In genomic region chr13:109425548-109425947, GRCm38 (mm10) we compare ENCODE assay signal across 16 mouse cellular contexts.
"Had no signal": no experiment of that assay in that cellular context is flagged by ENCODE, and none has a peak within 500 bp of the region (broad histone marks: within the 10 kb centered on the region; RNA-seq: fewer than 3 reads in every experiment).

No protein-coding gene starts in this region.

- H3K27me3 ChIP-seq: intestine, embryonic 15.5 days; limb, embryonic 12.5 days; liver, embryonic 13.5 days; lung, embryonic 15.5 days; megakaryocyte, embryonic 14.5 days; midbrain, embryonic 15.5 days; neural tube, embryonic 13.5 days; stomach, embryonic 15.5 days had no signal

- H3K9ac ChIP-seq: intestine, embryonic 15.5 days; limb, embryonic 12.5 days; liver, embryonic 13.5 days; liver, postnatal 0 days; lung, embryonic 15.5 days; midbrain, embryonic 15.5 days; neural tube, embryonic 13.5 days; stomach, embryonic 15.5 days had no signal

- DNase-seq: liver; liver, embryonic 13.5 days; liver, postnatal 0 days; lung, postnatal 14 days; right cerebral cortex, postnatal 14 days; thymus, postnatal 4 days had no signal

- H3K4me2 ChIP-seq: intestine, embryonic 15.5 days; limb, embryonic 12.5 days; liver, embryonic 13.5 days; lung, embryonic 15.5 days; midbrain, embryonic 11.5 days; midbrain, embryonic 15.5 days; neural tube, embryonic 13.5 days; stomach, embryonic 15.5 days had no signal

- H3K9me3 ChIP-seq: intestine, embryonic 15.5 days; liver, embryonic 13.5 days; lung, embryonic 15.5 days; megakaryocyte, embryonic 14.5 days; neural tube, embryonic 13.5 days; stomach, embryonic 15.5 days had no signal

- H3K4me1 ChIP-seq: intestine, embryonic 15.5 days; liver, embryonic 13.5 days; megakaryocyte, embryonic 14.5 days; midbrain, embryonic 15.5 days; neural tube, embryonic 13.5 days; stomach, embryonic 15.5 days had no signal

- H3K27ac ChIP-seq: intestine, embryonic 15.5 days; layer of hippocampus, adult 2 months; limb, embryonic 12.5 days; liver, embryonic 13.5 days; lung, embryonic 15.5 days; macrophage; midbrain, embryonic 15.5 days; neural tube, embryonic 13.5 days; stomach, embryonic 15.5 days had no signal

- ATAC-seq: intestine, embryonic 15.5 days; liver, postnatal 0 days; midbrain, embryonic 15.5 days had no signal

- H3K4me3 ChIP-seq: intestine, embryonic 15.5 days; layer of hippocampus, adult 2 months; limb, embryonic 12.5 days; liver, embryonic 13.5 days; lung, embryonic 15.5 days; megakaryocyte, embryonic 14.5 days; midbrain, embryonic 15.5 days; neural tube, embryonic 13.5 days; stomach, embryonic 15.5 days had no signal

- H3K36me3 ChIP-seq: intestine, embryonic 15.5 days; limb, embryonic 12.5 days; liver, embryonic 13.5 days; lung, embryonic 15.5 days; midbrain, embryonic 15.5 days; neural tube, embryonic 13.5 days; stomach, embryonic 15.5 days had no signal
